Mouse (Mus musculus) urinary bladder, postnatal 0 days (tissue): Measurements from ENCODE around the gene Gm42421. TPM values are rescaled to one million over a fixed set of nuclear protein-coding genes. Genes with fewer than 3 reads are reported as not detected.

Source experiments
- polyA plus RNA-seq: library from polyadenylated mRNA; unstranded; fragments of >200 nt; fragmentation: Nextera tagmentation; extraction: Ambion mirVana; gene quantifications from 2 replicates; pipeline ENCODE4 v1.2.1, GENCODE M21; 2015

Gm42421 gene
- 0.24 TPM in 1 of 2 replicates, not detected in the other for polyA plus RNA-seq

GRCm38 (mm10) chr5:143927875-143928274 lies at the start of gene Gm42421:
Gene Gm42421, plus strand, starts transcription at chr5:143928175.

DNA sequence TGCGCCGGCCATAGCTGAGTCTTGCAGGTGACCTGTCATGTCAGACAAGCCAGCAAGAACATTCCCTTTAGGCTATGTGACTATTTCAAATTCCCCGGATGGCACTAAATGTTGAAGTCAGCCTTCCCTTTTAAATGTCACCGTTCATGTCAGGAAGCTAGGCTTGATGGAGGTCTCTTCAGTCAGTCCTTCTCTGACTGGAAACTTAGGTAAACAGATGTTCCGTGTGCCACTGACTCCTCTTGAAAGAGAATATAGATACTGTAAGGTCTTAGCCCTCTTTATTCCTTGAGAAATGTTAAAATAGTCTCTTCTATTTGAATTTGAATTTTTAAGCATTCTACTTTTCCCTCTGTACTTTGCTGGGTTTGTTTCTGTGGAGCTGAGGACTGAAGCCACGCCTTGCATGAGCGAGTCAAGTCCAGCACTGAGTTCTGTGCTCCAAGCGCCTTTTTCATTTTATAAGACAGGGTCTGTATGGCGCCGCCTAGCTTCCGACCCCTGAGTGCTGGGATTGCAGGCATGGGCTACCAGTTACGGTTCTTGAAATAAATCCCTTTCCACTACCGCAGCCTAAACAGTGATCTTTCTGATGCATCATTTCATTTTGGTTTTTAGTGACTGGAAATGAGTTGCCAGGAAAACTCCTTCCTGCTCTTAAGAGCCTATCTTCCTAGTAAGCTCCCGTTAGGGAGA lies 30.2 kb upstream of the Gm42421 start, which contains the start of gene Ankrd61:
Gene Ankrd61 (minus strand): TSS at position 51 of the 696 bp plus-strand sequence.

DNA sequence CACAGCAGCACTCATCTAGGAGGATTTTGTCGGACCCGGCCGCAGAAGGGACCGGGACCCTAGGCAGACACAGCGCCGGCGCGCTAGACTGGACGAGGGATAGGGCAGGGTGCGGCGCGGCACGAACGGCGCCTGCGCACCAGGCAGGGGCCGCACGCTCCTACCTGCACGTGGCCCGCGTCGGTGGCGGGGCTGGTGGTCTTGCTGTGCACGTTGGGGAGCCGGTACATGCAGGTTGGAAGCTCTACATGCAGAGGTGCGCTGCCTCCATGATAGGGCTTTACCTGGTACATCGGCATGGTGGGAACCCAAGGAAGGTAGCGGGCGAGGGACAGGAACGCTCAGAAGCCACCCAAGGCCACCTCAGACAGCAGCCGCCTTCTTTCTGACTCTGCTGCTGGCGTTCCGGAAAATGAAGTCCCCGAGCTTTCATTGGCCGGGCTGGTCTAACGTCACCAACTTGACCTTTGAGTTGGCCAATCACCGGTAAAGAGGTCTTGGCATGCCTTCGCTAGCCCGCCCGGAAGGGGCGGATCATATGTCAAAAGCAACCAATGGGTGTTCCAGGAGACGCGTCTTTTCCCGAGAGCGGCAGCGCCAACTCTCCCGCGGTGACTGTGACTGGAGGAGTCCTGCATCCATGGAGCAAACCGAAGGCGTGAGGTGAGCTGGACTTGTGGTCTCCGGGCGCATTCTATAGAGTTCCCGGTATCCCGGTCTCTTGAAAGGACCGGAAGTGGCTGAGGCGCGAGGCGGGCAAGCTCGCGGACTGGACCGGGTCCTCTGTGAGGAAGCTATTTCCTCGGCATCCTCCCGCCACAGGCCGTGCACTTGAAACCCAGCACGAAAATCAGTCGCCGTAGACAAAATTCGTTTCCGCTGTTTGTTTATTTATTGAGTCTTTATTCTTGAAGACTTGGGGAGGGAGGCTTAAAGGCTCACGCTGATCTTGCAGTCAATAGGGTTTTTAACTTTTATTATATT lies 18.3 kb upstream of the Gm42421 start, which contains the start of the genes Aimp2 and Pms2:
Gene Aimp2 (minus strand): TSS at position 431 of the 984 bp plus-strand sequence.
Gene Pms2 (plus strand): TSS at position 548 of the 984 bp plus-strand sequence.

GRCm38 (mm10) chr5:143932831-143933230 lies 4.9 kb downstream of the Gm42421 start, which contains the start of gene Rsph10b:
Gene Rsph10b, plus strand, starts transcription at chr5:143933035.

Other genes starting within 250 kb of the Gm42421 start
- gene Usp42, start 195.9 kb upstream of the Gm42421 start, polyA plus RNA-seq: 6.3 and 6.9 TPM in 2 replicates
- 19.2 and 19.5 TPM in 2 replicates for gene Eif2ak1, start 110.4 kb upstream of the Gm42421 start, polyA plus RNA-seq
- gene Ankrd61, start 30.5 kb upstream of the Gm42421 start, polyA plus RNA-seq: 0.08 and 0.27 TPM in 2 replicates
- gene Aimp2, start 18.3 kb upstream of the Gm42421 start, polyA plus RNA-seq: 79.5 and 83.0 TPM in 2 replicates
- gene Pms2, start 18.2 kb upstream of the Gm42421 start, polyA plus RNA-seq: 10.0 and 11.9 TPM in 2 replicates
- gene Rsph10b, start 4.9 kb downstream of the Gm42421 start, polyA plus RNA-seq: 0.19 and 0.52 TPM in 2 replicates
- gene Ccz1, start 86.7 kb downstream of the Gm42421 start, polyA plus RNA-seq: 47.3 and 52.5 TPM in 2 replicates
- not detected in 2 replicates for gene Ocm, start 98.5 kb downstream of the Gm42421 start, polyA plus RNA-seq
- gene Lmtk2, start 172.3 kb downstream of the Gm42421 start, polyA plus RNA-seq: 3.0 and 3.8 TPM in 2 replicates